Mouse (Mus musculus): Measurements from ENCODE around the gene Cars2.
"Not testable (repeated sequence)": the region's sequence is repeated elsewhere in the genome, so short reads cannot be mapped to it uniquely, and the experiment has no call there.

Gene Cars2

DNA sequence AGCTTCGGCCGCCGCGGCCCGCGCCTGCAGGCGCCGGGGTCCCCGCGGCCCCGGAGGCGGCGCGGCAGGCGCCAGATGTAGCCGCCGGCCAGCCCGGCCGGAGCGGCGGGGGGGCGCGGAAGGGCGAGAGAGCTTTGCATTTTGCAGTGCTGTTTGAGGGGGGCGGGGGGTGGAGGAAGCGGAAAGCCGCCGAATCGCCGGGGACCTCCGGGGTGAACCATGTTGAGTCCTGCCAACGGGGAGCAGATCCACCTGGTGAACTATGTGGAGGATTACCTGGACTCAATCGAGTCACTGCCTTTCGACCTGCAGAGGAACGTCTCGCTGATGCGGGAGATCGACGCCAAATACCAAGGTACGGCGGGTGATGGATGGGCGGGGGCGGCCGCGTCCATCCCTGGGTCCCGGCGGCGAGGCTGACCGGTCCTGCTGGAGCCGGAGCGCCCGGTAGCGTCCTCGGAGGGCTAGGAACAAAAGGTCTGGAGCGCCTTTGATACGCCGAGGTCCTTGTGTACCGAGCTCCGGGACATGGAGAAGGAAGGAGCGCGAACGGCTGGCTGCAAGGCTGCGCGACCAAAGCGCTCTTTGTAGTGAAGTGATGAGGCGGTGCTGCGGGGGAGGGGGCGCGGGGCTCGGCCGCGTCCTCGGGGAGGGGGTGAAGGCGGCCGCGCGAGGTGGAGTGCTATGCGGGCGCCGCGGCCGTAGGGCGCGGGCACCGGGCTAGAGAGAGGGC, 6.3 kb upstream of the Cars2 start:
- DNase-seq (ENCODE audit: low spot score in 2 of 2): peak in 1 of 2 experiments; percentile 29

DNA sequence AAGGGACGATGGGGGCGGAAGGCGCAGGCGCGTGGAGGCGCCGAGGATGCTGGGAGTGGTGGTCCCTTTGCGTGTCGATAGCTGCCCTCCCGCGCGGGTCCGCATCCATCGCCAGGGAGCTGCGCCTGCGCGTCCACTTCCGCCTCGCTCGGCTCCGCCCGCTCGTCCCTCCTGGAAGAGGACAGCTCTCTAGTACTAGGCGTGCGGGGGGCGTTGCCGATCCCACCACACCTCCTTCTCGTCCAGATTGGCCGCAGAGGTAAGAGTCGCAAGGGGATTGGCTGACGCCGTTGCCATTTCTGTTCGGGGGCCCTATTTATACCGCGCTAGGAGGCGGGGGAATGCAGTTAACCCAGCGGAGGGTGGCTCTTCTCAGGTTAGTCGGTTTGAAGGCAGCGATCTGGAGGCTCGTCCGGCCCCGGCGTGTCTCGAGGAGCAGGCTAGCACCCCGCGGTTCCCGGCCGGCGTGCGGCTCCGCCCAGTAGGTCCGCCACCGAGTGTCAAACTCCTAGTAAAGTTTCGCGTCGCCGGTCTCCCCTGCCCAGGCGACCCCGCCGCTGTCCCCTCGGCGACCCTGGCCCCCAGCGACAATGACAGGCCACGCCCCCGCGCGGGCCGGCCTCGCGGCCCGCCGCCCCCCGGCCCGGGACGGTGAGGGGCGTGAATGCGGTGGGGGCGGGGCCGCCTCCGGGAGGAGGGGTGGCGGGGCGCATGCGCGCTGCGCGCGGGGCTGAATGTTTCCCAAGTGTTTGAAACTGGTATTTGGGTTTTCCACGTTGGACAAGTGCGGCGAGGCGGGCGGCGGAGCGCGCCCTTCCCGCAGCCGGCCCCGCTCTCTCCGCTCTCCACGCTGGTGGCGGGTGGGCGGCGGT, 5.4 kb upstream of the Cars2 start:
- DNase-seq (ENCODE audit: low spot score in 2 of 2): peak; percentile 99 to 100

DNA sequence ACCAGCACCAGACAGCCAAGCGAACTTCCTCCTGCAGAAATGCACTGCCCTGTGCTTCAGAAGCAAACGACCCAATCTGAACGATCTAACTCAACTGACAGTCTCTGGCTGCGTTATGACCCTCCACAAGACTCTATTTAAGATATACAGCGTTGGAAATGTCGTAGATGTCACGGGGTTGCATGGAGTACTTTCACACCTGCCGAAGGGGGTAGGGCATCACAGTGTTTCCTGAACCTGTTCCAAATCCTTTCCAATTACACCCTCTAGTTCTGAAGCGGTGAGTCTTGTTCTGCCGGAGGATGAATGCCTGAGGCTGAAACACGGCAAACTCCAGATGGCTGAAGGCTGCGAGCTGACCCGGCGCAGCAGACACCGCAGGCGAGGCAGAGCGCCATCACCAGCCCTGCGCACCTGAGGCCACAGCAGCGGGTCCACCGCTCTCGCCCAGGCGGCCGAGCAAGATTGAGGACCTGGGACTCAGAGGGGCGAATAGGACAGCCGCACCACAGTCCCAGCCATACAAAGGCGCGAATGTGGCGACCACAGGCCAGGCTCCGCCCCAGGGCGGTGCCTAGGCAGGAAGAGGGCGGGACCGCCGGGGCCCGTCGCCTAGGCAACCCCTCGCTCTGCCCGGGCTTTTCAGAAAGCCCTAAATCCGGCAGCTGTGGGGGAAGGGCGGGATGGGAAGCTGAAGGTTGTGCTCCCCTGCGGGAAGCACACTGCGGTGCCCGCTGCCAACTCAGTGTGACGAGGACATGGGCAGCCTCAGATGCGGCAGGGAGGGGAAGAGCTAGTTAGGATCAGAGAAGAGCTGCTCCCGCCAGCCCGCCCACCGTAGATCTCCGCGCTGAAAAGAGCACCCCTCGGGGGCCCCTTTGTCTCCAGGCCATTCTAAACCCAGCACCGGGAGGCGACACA, 4.5 kb upstream of the Cars2 start, which contains the start of gene Ing1:
Ing1 (plus strand) TSS at position 773 of the 921 bp plus-strand sequence.
- peak; percentile 92 to 93 for DNase-seq (ENCODE audit: low spot score in 2 of 2)

DNA sequence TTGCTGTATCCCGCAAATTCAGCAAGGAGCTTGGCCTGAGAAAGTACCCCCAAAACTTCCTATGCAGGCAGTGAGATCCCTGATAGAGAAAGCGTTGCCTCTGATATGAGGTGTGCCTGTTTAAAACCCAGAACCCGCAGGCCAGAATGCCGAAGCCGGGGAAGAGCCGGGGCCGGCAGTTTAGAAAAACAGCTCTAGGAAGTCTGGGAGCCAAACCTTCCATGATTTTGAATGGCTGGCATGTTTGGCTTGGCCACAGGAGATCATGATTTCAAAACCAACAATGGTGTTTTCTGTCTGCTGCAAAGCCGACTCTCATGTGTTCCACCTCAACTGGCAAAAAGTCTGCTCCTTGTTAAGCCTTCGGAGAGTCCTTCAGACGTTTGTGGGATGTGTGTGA, 1.8 kb upstream of the Cars2 start:
- DNase-seq (ENCODE audit: low spot score in 2 of 2): no peak

DNA sequence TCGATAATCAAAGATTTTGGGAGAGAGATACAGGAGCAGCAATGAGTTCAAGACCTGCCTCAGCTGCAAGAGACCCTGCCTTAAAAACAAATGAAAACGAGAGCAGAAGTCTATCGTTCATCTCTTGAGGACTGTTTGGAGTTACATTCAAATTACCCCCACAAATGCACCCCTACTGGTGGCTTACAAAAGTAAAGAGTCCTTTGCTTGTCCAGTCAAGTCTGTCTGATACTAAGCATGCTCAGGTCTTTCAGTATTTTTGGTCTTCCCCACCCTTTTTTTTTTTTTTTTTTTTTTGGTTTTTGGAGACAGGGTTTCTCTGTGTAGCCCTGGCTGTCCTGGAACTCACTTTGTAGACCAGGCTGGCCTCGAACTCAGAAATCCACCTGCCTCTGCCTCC, 914 bp upstream of the Cars2 start:
- not testable (repeated sequence) for DNase-seq (ENCODE audit: low spot score in 2 of 2)

DNA sequence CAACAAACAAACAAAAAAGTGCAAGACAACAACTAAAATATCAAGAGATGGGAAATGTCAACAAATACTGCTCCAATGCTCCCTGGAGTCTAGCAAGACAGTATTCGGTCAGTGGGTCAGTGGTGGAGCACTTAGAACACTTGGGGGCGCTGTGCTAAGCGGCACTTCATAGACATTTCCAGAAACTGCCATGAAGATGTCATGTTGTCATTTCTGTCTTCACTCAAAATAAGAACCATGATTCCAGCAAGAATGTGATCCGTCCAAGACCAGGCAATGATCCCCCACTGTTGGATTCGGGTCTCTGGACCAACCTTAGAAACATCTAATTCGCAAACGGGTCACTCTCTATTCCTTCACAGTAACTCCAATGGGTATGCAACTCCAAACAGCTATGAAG, 877 bp downstream of the Cars2 start:
- DNase-seq (ENCODE audit: low spot score in 2 of 2): no peak

DNA sequence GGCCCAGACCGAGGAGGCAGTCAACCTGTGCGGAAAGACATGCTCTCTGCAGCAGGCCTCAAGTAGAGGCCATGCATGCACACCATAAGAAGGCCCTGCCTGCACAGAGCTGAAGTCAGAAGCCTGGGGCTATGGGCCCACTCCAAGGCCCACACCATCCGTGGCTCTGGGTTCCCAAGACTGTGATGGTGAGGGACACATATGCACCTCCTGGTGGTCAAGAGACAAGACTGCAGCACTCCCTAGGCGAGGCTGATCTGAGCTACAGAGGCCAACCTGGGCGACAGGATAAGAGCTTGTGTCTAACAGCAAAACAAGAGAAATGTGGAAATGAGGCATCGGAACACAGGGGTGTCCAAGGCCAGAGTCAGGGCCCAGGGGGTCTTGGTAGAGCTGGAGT, 3.5 kb downstream of the Cars2 start:
- no peak for DNase-seq (ENCODE audit: low spot score in 2 of 2)

DNA sequence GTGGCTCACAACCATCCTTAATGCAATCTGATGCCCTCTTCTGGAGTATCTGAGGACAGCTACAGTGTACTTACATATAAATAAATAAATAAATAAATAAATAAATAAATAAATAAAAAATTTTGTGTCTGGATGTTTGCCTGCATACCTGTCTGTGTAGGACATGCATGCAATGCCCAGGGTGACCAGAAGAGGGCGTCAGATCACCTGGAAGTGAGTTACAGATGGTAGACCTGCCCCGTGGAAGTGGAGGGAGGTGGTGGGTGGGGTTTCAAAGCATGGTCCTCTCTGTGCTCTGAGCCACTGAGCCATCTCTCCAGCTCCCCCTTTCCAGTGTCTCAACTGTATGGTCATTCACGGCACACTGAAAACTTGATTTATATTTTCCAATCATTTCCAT, 6.2 kb downstream of the Cars2 start:
- DNase-seq (ENCODE audit: low spot score in 2 of 2): no peak

DNA sequence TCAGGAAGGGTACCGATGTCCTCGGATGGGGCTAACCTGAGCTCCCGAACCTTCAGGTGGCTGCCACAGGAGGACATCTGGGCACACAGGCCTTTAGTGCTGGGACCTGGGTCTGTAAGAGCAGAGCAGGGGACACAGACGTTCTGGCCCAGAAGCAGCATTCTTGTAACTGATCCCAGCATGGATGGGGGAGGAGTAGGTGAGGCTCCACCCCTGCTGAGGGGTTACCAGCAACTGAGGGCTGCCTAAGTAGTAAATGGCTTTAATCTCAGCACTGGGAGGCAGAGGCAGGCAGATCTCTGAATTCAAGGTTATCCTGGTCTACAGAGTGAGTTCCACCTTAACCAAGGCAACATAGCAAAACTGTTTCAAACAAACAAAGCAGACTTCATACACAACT, 7.7 kb downstream of the Cars2 start:
- DNase-seq (ENCODE audit: low spot score in 2 of 2): no peak

DNA sequence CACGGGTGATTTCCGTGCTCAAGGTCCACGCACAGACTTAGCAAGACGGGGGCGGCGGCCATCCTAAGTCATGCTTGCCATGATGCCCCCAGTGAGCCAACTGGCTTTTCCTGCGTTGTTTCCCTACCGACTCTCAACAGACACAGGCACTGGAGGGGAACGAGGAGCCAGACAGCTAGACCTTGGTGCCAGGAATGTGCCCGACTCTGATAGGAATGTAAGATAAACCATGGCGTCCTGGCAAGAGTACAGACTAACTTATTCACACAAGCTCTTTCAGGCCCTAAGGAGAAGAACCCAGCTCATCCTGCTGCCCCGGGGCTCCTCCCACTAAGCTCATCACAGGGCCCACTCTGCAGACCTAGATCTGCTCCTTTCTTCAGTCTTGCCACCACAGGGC, 8.6 kb downstream of the Cars2 start:
- peak in 1 of 2 experiments; percentile 30 for DNase-seq (ENCODE audit: low spot score in 2 of 2)

DNA sequence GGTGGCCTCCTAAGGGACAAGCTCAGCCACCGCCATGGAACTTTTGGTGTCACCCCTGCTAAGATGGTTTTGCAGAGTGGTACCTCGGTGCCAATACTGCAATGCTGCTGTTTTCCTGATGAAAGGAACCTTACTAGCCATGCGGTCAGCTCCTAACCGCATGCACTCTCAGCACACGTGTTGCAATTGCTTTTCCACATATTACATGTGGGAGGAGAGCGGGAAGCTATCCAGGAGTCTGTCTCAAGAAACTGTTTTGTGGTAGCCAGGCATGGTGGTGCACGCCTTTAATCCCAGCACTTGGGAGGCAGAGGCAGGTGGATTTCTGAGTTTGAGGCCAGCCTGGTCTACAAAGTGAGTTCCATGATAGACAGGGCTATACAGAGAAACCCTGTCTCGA, 10.4 kb downstream of the Cars2 start:
- no peak for DNase-seq (ENCODE audit: low spot score in 2 of 2)

DNA sequence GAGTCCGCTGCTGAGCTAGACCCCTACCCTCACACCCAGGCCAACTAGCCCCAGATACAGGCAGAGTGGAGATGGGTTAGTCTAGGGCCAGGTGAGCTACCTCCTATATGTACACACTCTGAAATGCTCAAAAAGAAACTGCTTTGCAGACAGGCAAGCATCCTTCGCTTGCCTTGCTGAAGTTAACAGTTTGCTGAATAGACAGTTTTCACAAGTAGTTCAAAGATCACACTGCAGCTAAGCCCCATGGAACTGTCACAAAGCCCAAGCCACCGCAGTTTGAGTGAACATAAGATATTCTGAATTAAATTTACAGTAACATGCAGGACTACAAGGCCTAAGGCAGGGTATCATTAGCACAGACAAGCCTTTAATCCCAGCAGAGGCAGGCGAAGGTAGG, 11.5 kb downstream of the Cars2 start:
- no peak for DNase-seq (ENCODE audit: low spot score in 2 of 2)

DNA sequence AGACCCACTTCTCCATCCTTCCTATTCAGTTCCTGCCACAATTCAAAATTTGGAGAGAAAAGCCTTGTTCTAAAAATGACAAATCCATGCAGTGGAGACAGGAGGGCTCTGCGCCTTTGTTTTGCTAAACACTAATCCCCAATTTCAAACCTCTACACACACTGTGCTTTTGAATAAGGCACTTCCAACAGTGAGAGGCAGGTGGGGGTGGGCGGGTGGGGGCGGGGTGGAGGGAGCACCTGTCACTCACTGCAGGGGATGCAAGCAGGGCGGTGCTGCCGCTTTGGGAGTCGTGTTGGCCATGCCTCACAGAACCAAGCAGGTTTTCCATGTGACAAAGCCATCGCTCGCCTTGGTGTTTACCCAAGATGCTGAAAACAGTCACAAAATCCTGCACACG, 16.1 kb downstream of the Cars2 start:
- DNase-seq (ENCODE audit: low spot score in 2 of 2): no peak

DNA sequence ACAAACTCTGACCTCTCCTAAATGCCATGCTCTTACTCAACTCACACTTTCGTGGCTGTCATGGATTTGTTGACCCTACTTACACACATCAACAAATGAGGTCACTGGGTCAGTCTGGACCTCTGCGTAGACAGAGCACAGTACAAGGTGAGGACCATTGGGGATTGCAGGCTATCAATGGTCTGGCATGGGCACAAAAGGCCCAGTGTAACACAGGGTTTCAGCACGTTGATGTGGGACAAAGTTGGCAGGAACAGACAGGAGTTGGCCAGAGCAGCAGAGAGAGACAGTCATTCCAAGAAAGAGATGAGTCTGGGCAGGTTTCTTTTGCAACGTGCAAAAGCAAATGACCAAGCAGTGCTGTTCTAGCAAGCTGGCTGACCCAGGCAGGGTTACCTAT, 19.7 kb downstream of the Cars2 start:
- DNase-seq (ENCODE audit: low spot score in 2 of 2): no peak

DNA sequence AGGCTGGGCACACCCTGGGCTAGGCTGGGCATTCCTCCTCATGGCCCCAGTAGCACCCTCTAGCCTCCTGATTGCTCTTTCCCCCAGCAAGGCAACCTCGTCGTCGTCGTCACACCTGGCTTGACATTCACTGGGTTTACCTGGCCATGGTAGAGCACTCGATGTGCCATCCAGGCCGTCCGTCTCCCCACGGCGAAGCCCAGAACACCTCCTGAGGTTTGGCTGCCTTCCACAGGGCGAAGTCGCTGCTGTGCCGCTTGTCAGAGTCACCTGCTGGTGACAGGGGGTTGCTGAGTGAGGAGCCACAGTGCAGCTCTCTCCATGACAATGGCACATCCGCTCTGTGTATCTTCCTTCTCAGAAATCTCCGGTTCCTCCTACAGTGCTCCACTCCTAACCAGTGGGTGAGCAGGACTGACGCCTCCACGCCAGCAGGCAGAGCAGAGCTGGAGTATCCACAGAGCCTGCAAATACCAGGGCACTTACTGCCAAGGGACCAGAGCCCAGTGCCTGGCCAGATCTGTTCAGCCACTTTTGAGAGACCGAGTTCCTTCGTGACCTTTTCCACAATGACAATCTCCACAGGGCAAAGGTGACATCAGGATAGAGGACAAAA, 20.3 kb downstream of the Cars2 start:
- DNase-seq (ENCODE audit: low spot score in 2 of 2): no peak

DNA sequence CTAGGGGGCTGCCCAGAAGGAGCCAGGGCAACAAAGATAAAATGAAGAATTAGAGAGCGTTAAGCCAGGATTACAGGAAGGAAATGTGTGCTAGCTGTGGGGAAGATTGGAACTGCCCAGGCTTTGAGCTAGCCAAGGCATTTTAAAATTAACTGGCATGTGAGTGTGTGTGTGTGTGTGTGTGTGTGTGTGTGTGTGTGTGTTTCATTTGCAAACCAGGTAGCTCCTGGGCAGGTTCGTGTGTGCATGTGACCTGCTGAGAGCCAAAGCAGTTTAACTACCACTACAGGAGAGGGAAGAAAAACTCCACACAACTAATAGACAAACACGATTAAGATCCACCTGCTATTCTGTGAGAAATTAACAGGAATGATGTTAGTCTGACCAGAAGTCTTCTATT, 27.3 kb downstream of the Cars2 start:
- DNase-seq (ENCODE audit: low spot score in 2 of 2): no peak

DNA sequence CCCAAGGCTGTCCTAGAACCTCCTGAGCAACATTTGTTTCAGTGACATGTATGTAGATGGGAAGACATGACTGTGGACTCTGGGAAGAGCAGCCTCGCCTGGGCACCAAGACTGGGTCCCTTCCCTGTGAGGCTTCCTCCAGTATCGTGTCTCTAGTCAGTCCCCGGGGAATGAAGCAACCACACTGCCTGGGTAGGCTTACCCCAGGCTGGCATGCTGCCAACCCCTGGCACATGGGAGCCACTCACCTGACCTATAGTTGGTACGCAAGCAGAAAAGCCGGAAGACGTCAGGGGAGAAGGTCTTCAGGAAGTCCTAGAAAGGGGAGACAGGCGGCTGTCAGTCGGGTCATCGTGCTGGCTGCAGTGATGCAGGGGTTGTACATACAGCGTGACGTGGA, 31.9 kb downstream of the Cars2 start:
- no peak for DNase-seq (ENCODE audit: low spot score in 2 of 2)

DNA sequence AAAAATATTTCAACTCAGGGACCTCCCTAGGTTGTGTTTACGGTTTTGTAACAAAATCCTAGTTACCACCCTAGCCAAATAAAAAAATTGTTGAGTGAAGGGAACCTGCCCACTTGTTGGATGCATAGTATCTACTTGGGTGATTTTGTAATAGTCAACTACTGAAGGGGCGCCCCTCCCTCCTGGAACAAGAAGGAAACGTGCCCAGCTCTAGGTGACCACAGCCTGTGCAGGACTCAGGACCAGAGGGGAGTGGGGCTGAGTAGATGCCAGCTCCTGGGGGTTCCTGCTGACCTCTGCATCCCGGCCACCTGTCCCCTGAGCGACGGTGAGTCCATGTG, 32.6 kb downstream of the Cars2 start:
- no peak for DNase-seq (ENCODE audit: low spot score in 2 of 2)

DNA sequence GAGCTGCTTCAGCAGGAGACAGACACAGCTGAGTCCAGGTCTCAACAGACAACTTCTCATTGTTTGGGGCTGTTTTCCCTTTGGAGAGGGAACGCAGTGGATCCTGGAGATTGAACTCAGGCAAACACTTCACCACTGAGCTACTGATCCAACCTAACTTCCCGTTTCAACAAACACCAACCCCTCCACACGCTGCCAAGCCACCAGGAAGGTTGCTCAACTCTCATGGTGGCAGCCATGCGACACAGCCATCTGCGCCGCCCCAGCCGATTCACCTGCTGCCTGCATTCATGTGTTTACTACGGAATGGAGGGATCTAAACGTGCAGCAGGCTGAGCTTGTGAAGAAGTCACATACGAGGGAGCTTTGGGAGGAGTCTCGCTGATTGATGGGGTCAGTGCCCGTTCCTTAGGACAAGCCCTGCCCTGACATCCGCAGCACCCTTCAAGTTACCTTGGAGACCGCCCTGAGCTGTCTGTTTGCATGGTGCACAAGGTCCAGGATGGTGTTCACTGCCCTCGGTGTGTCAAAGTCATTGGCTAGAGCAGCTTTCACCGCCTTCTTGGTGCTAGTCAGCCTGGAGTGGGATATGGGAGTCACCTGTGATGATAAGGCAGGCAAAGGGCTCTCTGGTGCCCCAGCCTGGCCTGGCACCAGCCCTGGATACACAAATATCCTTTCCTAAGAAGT, 33.1 kb downstream of the Cars2 start:
- DNase-seq (ENCODE audit: low spot score in 2 of 2): no peak

DNA sequence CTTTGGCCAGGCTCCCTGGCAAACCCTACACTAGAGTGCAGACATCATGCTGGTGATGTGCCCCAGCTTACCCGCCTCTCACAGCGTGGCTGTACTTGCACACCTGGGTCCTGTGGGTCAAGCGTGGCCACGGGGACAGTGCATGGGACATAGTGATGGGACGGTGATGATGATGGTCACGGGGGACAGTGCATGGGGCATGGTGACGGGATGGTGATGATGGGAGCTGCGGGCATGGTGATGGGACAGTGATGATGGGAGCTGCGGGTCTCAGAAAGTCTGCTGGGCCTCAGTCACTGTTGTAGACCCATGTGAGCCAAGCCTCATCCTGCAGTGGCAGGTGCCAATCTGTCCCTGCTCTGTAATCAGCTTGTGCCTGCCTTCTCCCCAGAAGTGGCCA, 34.3 kb downstream of the Cars2 start:
- no peak for DNase-seq (ENCODE audit: low spot score in 2 of 2)

DNA sequence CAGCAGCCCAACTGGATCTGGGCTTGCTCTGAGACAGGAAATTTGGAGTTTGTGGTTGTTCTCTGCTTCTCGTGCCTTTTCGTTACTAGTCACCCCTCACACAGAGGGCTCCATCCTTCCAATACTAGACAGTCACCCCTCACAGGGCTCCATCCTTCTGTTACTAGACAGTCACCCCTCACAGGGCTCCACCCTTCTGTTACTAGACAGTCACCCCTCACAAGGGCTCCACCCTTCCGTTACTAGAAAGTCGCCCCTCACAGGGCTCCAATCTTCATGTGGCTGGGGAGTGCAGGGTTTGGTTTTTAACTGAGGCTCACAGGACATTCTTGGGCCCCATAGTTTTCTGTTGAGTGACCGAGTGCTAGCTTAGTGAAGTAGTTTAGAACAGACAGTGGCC, 37.3 kb downstream of the Cars2 start:
- no peak for DNase-seq (ENCODE audit: low spot score in 2 of 2)
